ENCODE assay signal across 17 mouse cellular contexts in genomic region chr19:27489053-27489452, GRCm38 (mm10).
"Had no signal": no experiment of that assay in that cellular context is flagged by ENCODE, and none has a peak within 500 bp of the region (broad histone marks: within the 10 kb centered on the region; RNA-seq: fewer than 3 reads in every experiment).

No protein-coding gene starts in this region.

- H3K4me1 ChIP-seq: liver, embryonic 13.5 days; neural tube, embryonic 12.5 days; neural tube, embryonic 15.5 days had no signal

- DNase-seq: kidney, postnatal 10 days; kidney, postnatal 36 days; layer of hippocampus, postnatal 36 days; liver, embryonic 13.5 days; lung, adult 2 months; lung, postnatal 14 days; lung, postnatal 4 days; midbrain, embryonic 14.5 days; right cerebral cortex, adult 18-20 months; right cerebral cortex, postnatal 14 days; right cerebral cortex, postnatal 4 days; thymus, postnatal 36 days had no signal

- H3K36me3 ChIP-seq: liver, embryonic 13.5 days; neural tube, embryonic 12.5 days; neural tube, embryonic 15.5 days had no signal

- H3K9ac ChIP-seq: liver, embryonic 13.5 days; neural tube, embryonic 12.5 days; neural tube, embryonic 15.5 days had no signal

- H3K4me3 ChIP-seq: left cerebral cortex, adult 2 months; liver, embryonic 13.5 days; neural tube, embryonic 12.5 days; neural tube, embryonic 15.5 days had no signal

- H3K27me3 ChIP-seq: liver, embryonic 13.5 days; neural tube, embryonic 12.5 days; neural tube, embryonic 15.5 days had no signal

- H3K9me3 ChIP-seq: liver, embryonic 13.5 days; neural tube, embryonic 12.5 days; neural tube, embryonic 15.5 days had no signal

- H3K4me2 ChIP-seq: liver, embryonic 13.5 days; midbrain, embryonic 11.5 days; neural tube, embryonic 12.5 days; neural tube, embryonic 15.5 days had no signal

- H3K27ac ChIP-seq: left cerebral cortex, adult 2 months; liver, embryonic 13.5 days; neural tube, embryonic 12.5 days; neural tube, embryonic 15.5 days; stomach, postnatal 0 days had no signal
